Mouse (Mus musculus) stomach, embryonic 16.5 days (tissue): ENCODE measurements at regions not wholly inside any gene's neighbourhood (a gene's known extent, or its start where the extent isn't known, plus 50 kb on each side); places are given as distances from the start of the nearest gene placed in this dataset.
A peak's percentile ranks its signal among the peaks of the same experiment; 100 is the strongest.

Experiments used
- ATAC-seq: fragments of 200-750 bp; cut with Nextera tagmentation; 2 replicates; pipeline ENCODE4 v1.8.0; 2017; ENCODE audit warnings: moderate number of reproducible peaks, moderate TSS enrichment; ENCODE audit not compliant: insufficient read depth, low FRiP score
- H3K27ac ChIP-seq: fragments of 300-500 bp; sonication (generic); 2 replicates; pipeline ENCODE4 v1.5.1; 2014; ENCODE audit warnings: low read length
- H3K27me3 ChIP-seq: fragments of 300-500 bp; sonication (generic); 2 replicates; pipeline ENCODE4 v1.6.1; 2014; ENCODE audit warnings: low read length, control low read depth, mixed read lengths; ENCODE audit not compliant: control insufficient read depth, insufficient read depth
- H3K36me3 ChIP-seq: fragments of 300-500 bp; sonication (generic); 2 replicates; pipeline ENCODE4 v1.6.1; 2014; ENCODE audit warnings: low read length; ENCODE audit not compliant: control insufficient read depth, insufficient read depth
- H3K4me1 ChIP-seq: fragments of 300-500 bp; sonication (generic); 2 replicates; pipeline ENCODE4 v1.6.1; 2014; ENCODE audit warnings: low read length, control low read depth, mixed read lengths; ENCODE audit not compliant: control insufficient read depth, insufficient read depth
- H3K4me2 ChIP-seq: fragments of 300-500 bp; sonication (generic); 2 replicates; pipeline ENCODE4 v1.6.1; 2014; ENCODE audit warnings: low read depth, low read length, mixed read lengths
- H3K4me3 ChIP-seq: fragments of 300-500 bp; sonication (generic); replicated peaks from 2 replicates; pipeline ENCODE4 v1.5.1; 2014; ENCODE audit warnings: mild to moderate bottlenecking, low read length
- H3K9ac ChIP-seq: fragments of 300-500 bp; sonication (generic); 2 replicates; pipeline ENCODE4 v1.6.1; 2014; ENCODE audit warnings: low read length
- H3K9me3 ChIP-seq: fragments of 300-500 bp; sonication (generic); replicated peaks from 2 replicates; pipeline ENCODE4 v1.6.1; 2016; ENCODE audit warnings: low read length, control low read depth; ENCODE audit not compliant: control insufficient read depth
- WGBS: fragments of 180-500 bp; shearing (Covaris S2); extraction: QIAGEN DNeasy Blood & Tissue Kit; methylation state at CpG from one replicate; pipeline ENCODE4 v1.1.7; 2014; 5-methylcytosine and 5-hydroxymethylcytosine counted together

- no peak overlapping the region for H3K4me3 ChIP-seq
- no peak for ATAC-seq
- no peak overlapping the region for H3K4me2 ChIP-seq
- H3K36me3 ChIP-seq: no peaks in the 10 kb centered on the region
- WGBS: 87% methylated on average over 11 of the region's 11 CpGs
- H3K9me3 ChIP-seq: no peaks in the 10 kb centered on the region
- no peak overlapping the region for H3K9ac ChIP-seq
- no peak overlapping the region for H3K27ac ChIP-seq
- peaks cover 4% of the 10 kb centered on the region; the same call in 1 of the 2 replicates for H3K4me1 ChIP-seq
- no peaks in the 10 kb centered on the region for H3K27me3 ChIP-seq
These were observed 60.0 kb downstream of the Syf2 start for GRCm38 (mm10) chr4:134990651-134991050.

- H3K4me3 ChIP-seq: no peak overlapping the region
- peaks cover 4% of the 10 kb centered on the region; the same call in 1 of the 2 replicates for H3K4me1 ChIP-seq
- no peak for ATAC-seq
- H3K36me3 ChIP-seq: no peaks in the 10 kb centered on the region
- no peak overlapping the region for H3K27ac ChIP-seq
- H3K4me2 ChIP-seq: no peak overlapping the region
- no peaks in the 10 kb centered on the region for H3K27me3 ChIP-seq
- H3K9ac ChIP-seq: no peak overlapping the region
- H3K9me3 ChIP-seq: no peaks in the 10 kb centered on the region
- WGBS: 59% methylated on average over 8 of the region's 8 CpGs
These were observed 62.9 kb downstream of the Syf2 start for GRCm38 (mm10) chr4:134993526-134994122.

GRCm38 (mm10) chr4:134994205-134994604 lies 63.5 kb downstream of the Syf2 start:
- no peaks in the 10 kb centered on the region for H3K36me3 ChIP-seq
- H3K27ac ChIP-seq: no peak overlapping the region
- no peak overlapping the region for H3K4me3 ChIP-seq
- H3K4me2 ChIP-seq: no peak overlapping the region
- no peaks in the 10 kb centered on the region for H3K9me3 ChIP-seq
- ATAC-seq: no peak
- H3K4me1 ChIP-seq: peaks cover 8% of the 10 kb centered on the region
- no peak overlapping the region for H3K9ac ChIP-seq
- no peaks in the 10 kb centered on the region for H3K27me3 ChIP-seq
- 79% methylated on average over 2 of the region's 2 CpGs for WGBS

DNA sequence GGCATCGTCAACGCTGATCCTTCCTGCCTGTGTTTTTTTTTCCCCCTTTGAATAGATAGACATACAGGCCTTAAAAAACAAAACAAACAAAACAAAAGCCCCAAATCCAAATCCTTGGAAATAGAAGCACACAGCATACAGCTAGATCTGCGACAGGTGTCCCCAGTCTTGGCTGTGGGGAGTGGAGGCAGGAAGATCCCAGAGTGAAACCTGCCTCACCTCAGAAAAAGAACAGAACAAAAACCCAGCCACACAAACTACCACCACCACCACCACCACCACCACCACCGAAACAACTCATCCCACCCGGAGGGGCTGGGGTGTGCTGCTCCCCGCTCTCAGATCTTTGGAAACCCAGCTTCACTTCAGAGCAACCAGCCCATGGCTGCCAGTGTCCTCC lies 64.0 kb downstream of the Syf2 start:
- no peak overlapping the region for H3K4me3 ChIP-seq
- 72% methylated on average over 6 of the region's 6 CpGs for WGBS
- no peak overlapping the region for H3K27ac ChIP-seq
- H3K9ac ChIP-seq: no peak overlapping the region
- H3K27me3 ChIP-seq: no peaks in the 10 kb centered on the region
- no peak for ATAC-seq
- H3K4me2 ChIP-seq: peak overlapping the region; percentile 32; the same call in 1 of the 2 replicates
- no peaks in the 10 kb centered on the region for H3K9me3 ChIP-seq
- peaks cover 8% of the 10 kb centered on the region for H3K4me1 ChIP-seq
- no peaks in the 10 kb centered on the region for H3K36me3 ChIP-seq

GRCm38 (mm10) chr4:134995052-134995451 lies 64.4 kb downstream of the Syf2 start:
- Histone ChIP-seq H3K9ac (no peak overlapping the region), H3K9me3 (no peaks in the 10 kb centered on the region), H3K27me3 (no peaks in the 10 kb centered on the region), H3K4me2 (peak overlapping the region; percentile 32; the same call in 1 of the 2 replicates), H3K4me3 (no peak overlapping the region), H3K36me3 (no peaks in the 10 kb centered on the region), H3K4me1 (peaks cover 8% of the 10 kb centered on the region), H3K27ac (no peak overlapping the region)
- 16% methylated on average over 13 of the region's 13 CpGs for WGBS
- ATAC-seq: peak; percentile 67; the same call in 1 of the 2 replicates

DNA sequence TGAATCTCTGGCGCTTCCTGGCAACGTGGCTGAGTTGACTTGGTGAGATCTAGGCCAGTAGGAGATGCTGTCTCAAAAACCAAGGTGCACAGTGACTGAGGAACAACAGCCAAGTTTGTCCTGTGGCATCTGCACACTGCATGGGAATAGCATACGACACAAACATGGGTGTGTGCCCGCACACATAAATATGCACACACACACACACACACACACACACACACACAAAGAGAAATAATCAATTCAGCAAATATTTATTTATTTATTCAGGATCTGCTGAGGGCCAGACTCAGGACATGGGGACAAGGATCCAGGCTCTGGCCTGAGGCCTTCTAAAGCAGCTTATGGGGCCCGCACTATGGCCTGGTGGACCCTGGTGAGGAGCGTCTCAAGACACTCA lies 65.4 kb downstream of the Syf2 start:
- WGBS: 91% methylated on average over 6 of the region's 6 CpGs
- no peak overlapping the region for H3K27ac ChIP-seq
- no peak for ATAC-seq
- no peak overlapping the region for H3K9ac ChIP-seq
- no peak overlapping the region for H3K4me3 ChIP-seq
- H3K27me3 ChIP-seq: no peaks in the 10 kb centered on the region
- H3K4me2 ChIP-seq: no peak overlapping the region
- no peaks in the 10 kb centered on the region for H3K36me3 ChIP-seq
- H3K9me3 ChIP-seq: no peaks in the 10 kb centered on the region
- peaks cover 8% of the 10 kb centered on the region for H3K4me1 ChIP-seq

DNA sequence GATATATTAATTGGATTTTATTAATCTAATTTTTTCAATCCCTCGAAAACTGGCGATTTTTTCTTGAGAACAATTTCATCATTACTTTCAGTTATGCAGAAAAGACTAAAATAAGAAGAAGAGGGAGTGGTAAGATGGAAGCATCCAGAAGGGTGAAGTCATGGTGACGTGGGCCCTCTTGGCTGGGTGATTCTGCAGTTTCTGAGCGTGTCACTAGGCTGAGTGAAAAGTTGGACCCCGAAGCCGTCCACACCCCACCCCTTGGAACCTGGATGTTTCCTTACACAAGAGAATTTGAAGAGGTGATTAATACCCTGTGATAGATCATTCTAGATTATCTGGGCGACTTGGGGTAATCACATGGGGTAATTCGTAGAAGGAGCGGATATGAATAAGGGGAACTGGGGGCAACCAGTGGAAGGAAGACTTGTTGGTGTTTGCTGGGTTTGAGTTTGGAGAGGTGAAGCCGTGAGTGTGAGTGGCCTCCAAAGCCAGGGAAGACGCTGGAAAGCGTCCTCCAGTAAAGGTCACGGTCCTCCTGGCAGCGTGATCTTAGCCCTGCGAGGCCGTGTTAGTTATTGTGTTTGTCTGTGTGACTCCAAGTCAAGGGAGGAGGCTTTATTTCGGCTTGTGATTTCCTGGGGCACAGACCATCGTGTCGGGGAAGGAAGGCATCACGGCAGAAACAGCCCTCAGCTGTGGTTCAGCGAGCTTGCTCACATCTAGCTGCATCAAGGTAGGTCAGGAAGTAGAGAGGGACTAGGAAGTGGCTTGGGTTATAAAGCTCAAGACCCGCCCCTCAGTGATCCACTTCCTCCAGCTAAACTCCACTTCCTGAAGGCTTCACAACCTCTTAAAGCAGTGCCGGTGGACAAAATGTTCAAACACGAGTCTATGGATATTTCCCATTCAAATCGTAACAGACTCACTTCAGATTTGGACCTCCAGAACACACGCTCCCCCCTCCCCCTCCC lies 67.0 kb downstream of the Syf2 start:
- H3K36me3 ChIP-seq: no peaks in the 10 kb centered on the region
- WGBS: 86% methylated on average over 26 of the region's 26 CpGs
- H3K4me2 ChIP-seq: no peak overlapping the region
- H3K4me3 ChIP-seq: no peak overlapping the region
- no peak overlapping the region for H3K27ac ChIP-seq
- no peaks in the 10 kb centered on the region for H3K27me3 ChIP-seq
- H3K9me3 ChIP-seq: no peaks in the 10 kb centered on the region
- H3K9ac ChIP-seq: no peak overlapping the region
- H3K4me1 ChIP-seq: peaks cover 12% of the 10 kb centered on the region
- ATAC-seq: no peak

DNA sequence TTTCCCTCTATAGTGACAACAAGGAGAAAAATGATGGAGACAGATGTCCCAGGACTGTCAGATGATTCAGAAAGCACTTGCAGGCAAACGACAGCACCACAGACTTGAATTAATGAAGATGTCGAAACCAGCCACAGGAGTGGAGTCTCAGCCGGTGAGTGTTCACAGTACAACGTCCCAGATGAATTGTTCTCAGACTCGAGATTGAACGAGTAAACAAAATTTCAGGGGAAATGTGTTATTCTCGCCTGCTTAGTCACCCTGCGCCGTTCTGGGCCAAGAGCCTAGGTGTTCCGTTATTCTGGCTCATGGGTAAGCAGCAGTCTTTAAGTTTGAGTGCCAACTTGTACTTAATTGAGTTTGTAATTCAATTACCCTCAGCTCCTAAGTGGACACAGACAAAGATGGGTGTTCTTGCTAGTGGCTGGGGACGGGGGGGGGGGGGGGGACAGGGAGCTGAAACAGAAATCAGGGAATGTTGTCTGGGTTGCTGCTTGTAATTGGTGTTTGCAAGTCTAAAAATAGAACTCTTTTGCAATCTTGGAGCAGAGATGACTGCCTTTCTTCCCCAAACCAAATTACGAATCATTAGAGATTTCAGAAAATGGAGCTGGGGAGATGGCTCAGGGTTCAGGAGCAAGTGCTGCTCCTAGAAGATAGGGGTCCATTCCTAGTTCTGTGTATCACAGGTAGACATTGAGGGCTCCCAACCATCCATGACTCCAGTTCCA lies 68.4 kb downstream of the Syf2 start:
- no peaks in the 10 kb centered on the region for H3K36me3 ChIP-seq
- H3K9ac ChIP-seq: no peak overlapping the region
- 40% methylated on average over 12 of the region's 12 CpGs for WGBS
- no peak for ATAC-seq
- no peak overlapping the region for H3K4me3 ChIP-seq
- H3K27me3 ChIP-seq: no peaks in the 10 kb centered on the region
- no peak overlapping the region for H3K27ac ChIP-seq
- H3K4me1 ChIP-seq: peaks cover 14% of the 10 kb centered on the region
- no peaks in the 10 kb centered on the region for H3K9me3 ChIP-seq
- no peak overlapping the region for H3K4me2 ChIP-seq
